Mouse (Mus musculus): ENCODE data around the gene Tec. TPM values are rescaled to one million over a fixed set of nuclear protein-coding genes. Genes with fewer than 3 reads are reported as not detected.

The Tec gene
- total RNA-seq, 4 experiments from 2014 or later: 13.2 to 14.5 (median 13.5) TPM

DNA sequence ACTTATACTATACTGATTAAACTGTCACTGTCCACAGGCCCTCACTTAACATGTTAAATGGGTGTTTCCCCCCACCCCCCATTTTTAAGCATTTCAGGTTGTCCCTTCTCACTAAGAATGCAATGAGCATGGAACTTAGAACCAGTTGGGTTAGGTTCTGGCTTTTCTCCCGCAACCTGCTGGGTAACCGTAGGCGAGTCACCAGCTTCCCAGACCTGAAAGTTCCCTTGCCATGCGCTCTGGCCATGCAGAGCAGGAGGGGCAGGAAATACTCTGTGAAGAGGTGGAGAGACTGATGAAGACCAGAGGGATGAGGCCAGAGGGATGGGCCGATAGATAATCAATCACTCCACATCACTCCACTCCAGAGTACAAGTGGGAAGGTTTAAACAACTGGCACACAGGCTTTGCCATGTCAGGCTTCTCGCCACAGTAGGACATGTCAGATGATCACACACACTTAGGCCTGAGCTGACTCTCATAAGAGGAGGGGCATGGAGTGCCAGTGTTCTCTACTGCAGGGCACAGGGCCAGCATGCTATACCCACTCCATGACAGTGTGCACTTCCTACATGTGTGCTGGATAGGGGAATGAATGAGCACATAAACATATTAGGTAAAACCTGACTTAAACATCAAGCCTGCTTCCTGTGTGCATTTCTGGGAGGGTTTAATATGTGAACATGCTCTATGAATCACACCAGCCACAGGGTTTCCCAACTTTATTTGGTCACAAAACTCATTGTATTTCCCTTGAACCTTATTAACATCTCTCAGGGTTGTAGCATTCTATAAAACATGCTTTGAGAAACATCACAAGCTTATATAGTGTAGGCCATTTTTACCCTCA, 13.9 kb downstream of the Tec start:
- no peak for DNase-seq (ENCODE audit: low spot score)

DNA sequence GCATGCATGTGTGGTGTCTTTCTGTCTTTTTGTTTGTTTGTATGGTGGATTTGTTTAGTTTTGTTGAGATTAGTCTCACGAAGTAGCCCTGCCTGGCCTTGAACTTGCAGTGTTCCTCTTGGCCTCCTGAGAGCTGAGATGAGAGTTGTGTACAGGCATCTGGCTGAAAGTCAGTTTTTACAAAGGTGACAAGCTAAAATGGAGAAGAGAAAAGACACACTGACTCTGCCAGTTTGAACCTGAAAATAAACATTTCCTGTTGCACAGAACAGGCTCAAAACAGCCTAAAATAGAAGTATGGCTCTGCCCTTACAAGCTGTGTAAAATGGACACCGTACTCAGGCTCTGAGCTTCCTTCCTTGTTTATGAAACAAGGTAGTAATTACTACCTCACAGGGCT, 14.9 kb downstream of the Tec start:
- DNase-seq (ENCODE audit: low spot score): no peak

DNA sequence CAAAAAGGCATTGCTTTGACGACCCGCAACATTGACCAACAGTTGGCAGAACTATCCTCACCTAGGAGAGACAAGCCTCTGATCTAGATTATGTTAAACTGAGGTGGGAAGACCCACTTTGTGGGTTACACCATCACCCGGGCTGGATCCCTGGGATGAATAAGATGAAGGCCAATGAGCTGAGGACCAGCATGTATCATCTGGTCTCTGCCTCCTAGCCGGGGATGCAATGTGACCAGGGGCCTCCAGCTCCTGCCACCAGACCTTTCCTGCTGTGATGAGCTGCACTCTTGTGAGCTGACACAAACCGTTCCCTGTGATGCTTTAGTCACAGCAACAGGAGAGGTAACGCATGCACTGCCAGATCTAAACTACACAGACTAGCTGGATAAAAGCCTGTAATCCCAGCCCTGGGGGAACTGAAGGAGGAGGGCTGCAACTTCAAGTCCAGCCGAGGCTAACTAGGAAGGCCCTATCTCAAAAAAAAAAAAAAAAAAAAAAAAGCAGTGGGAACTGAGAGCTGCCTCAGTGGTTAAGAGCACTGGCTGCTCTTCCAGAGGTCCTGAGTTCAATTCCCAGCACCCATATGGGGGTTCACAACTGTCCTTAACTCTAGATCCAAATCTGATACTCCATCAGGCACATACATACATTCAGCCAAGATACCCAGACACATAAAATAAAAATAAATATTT, 15.8 kb downstream of the Tec start:
- no peak for DNase-seq (ENCODE audit: low spot score)

DNA sequence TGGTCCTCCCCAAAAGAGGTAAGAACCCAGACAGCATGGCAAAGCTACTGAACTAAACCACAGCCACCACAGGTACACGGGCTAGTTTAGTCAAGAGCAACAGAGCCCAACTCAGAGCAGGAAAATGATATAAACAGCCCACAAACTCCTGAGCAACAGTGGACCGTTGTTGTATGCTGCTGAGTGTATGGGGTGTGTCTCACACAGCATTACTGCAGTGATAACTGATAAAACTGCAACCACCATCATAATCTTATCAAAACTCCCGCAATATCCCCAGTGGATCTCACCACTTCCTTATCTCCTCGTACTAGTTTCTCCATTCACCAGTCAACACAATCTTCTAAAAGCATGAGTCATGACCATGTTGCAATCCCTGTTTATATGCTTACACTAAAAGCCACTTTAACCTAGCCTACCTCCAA, 16.6 kb downstream of the Tec start:
- DNase-seq (ENCODE audit: low spot score): no peak

DNA sequence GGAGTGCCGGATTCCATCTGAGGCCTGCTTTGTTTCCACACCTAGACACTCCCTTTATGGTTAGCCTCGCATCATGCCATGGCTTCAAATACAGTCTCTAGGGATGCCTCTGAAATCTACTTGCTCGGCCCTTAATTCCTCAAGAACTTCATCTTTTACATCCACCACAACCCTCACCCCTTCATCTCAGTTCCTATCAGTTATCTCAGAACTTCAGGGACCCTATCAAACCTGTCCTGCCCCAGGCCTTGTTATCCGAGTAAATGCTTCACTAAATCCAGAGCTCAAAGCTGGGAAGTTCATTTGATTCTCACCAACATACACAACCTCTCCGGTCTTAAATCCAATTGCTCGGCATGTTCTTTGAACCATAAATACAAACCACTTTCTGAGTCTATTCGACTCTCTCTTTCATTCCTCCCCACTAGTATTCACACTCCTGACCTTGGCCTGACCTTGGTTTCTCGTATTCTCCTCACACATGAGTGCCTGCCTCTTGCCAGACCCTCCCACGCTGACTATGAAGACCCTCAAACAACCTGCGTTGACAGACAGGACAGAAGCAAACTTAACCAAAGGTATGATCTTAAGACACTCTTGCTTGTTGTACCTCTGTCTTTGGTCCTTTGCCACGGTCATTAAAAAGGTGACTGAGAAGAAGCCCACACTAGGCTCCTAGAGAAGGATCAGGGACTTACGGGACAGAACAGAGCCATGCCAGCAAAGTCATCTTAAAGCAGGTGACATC, 17.2 kb downstream of the Tec start:
- no peak for DNase-seq (ENCODE audit: low spot score)

DNA sequence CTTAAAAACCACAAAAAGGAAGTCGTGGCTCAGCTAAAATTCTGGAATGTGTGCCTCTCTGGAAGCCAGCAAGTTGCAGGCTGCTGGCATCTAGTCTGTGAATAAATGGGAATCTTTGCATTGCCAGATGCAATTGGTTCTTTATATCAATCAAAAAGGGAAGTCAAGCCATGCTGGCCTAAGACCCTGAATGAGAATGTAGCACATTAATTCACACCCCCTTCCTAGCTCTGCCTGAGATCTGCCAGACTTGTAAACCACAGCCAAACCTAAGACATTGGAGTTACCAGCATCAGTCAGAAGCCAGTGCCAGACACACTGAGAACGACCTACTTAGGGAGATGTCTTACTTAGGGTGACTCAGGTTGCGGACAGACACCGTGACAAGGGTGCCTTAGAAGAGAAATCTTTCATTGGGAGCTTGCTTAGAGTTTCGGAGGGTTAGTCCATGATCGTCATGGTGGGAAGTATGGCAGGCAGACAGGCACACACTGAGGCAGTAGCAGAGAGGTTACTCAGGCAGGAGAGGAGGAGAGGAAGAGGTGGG, 19.3 kb downstream of the Tec start:
- no peak for DNase-seq (ENCODE audit: low spot score)

DNA sequence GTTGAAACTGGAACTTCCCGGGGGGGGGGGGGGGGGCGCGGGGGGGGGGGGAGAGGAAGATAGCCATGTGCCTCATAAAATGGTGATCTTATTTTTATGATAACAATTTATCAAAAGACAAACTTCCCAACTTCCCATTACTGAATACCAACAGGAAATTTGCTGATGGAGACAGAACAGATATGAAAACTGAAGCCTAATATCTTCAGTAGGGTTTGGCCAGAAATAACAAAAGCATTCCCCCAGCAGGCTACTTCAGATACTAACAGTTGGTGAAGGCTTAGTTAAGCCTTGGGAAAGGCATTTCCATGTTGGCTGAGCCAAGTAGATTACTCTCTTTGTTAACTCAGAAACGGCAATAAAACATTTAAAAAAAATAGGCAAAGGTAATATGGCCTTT, 21.6 kb downstream of the Tec start:
- DNase-seq (ENCODE audit: low spot score): no peak

DNA sequence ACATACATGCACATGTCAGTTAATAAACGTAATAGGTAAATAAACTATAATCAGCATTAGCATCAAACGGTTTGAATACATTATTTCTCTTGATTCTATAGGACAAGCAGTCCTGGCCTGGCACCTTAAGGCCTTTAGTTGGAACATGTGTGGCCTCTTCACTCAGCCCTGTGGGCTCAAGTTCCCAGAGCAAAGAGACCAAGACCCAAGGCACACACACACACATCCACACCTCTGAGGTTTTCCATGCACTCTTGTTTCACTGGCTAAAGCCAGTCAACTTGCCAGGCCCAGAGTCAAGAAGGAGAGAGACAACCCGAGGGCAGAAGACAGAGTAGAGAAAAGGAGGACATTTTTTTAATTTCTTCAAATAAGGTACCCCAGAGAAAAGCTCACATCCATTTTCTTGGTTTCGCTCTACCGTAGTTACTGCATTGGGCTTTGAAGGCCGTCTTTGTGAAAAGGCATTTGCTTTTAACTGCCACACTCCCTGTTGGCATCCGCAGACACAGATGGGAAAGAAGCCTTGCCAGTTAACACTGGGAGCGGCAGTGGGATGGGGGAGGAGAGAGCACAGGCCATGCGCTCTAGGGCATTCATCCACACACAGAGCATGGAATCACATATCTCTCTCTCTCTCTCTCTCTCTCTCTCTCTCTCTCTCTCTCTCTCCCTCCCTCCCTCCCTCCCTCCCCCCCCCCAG, 22.2 kb downstream of the Tec start:
- peak; percentile 24 for DNase-seq (ENCODE audit: low spot score)

DNA sequence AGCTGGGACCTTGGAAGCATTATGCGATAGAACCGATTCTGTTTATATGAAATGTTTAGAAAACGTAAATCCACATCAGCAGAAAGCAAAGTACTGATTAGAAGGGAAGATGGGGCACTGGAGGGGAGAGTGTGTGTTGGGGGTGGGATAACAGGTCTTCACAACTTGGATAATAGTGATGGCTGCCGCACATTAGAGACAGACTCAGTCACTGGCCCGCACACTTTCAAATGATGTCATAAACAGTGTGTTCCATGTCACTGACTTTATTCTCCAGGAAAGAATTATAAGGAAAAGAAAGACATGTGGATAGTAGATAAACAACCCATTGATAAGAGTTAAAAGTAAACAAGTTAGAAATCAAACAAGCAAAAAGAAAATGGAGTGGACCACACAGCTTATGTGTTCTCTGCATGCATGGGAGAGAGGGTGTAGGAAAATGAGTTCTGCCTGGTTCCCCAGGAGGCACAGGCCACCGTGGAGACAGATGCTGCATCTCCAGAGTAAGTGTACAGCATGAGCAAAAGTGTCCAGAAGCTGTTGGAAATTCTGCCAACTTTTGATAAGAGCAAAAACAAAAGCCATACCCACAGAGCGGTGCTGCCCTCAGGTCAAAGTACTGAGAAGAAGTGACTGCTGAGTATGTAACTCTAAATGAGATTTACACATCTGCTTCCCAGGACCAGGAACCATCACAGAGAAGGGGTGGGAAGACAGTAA, 23.3 kb downstream of the Tec start:
- DNase-seq (ENCODE audit: low spot score): no peak

DNA sequence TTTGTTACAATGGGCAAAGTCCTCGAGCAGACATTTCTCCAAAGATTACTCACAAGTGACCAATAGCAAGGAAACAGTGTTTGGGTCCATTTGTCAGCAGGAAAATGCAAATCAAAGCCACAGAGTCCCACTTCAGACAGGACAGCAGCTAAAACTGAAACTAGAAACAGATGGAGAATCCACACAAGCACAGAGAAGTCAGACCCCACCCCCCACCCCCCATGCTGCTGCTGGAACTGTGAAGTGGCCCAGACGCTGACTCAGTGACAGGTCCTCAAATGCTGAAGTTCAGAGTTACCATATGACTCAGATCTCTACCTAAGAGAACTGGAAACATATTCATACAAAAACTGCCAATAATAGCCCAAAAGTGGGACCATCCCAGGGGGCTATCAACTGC, 24.0 kb downstream of the Tec start:
- DNase-seq (ENCODE audit: low spot score): no peak

DNA sequence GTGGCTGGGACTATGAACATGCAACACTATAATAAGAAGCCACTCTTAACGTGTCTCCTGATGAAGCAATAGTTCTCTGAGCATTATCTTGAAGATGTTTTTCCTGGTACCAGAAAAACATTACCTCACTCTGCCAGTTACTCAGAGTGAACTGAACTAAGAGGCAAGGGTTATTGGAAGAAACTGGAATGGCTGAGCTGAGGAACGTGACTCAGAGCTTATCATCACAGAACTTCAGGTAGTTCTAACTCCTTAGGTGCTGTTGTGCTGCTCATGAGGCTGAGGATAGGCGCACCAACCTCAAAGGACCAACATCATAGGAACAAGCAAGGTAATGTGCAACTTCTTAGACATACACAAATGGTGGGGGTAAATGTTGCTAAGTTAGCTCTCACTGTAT, 28.6 kb downstream of the Tec start:
- no peak for DNase-seq (ENCODE audit: low spot score)

DNA sequence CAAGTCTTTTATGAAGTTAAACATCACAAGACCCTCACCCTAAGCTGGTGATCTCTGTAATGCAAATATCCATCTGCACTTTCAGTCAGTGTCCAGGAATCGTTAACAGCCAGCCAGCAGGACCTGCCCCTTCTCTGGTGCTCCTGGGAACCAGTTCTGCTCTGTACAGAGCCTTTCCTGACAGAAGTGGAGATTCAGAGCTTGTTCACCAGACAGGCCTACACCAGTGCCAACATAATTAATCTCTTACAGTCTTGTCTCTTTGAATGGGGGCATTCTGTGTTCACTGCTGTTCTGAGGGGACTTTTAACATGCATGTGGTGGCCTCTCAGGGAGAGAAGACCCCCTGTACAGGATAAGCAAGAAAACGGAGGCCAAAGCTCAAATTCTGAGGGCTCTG, 29.3 kb downstream of the Tec start:
- DNase-seq (ENCODE audit: low spot score): no peak

DNA sequence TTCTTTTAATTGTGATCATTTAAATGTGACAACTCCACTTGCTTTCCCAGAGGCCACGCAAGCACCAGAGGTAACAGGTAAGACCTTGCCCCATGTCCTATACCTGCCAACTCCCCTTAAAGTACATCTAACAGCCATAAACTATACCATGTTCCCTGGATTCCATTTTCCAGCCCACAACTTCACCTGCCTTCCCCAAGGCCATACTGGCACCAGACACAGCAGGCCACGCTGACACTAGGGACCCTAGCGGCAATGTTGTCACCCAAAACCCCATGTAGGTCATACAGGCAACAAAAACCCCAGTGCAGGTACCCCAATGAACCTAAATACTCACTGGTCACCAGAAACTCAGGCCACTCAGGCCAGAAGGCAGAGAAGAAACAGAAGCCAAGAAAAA, 32.6 kb downstream of the Tec start:
- DNase-seq (ENCODE audit: low spot score): no peak

DNA sequence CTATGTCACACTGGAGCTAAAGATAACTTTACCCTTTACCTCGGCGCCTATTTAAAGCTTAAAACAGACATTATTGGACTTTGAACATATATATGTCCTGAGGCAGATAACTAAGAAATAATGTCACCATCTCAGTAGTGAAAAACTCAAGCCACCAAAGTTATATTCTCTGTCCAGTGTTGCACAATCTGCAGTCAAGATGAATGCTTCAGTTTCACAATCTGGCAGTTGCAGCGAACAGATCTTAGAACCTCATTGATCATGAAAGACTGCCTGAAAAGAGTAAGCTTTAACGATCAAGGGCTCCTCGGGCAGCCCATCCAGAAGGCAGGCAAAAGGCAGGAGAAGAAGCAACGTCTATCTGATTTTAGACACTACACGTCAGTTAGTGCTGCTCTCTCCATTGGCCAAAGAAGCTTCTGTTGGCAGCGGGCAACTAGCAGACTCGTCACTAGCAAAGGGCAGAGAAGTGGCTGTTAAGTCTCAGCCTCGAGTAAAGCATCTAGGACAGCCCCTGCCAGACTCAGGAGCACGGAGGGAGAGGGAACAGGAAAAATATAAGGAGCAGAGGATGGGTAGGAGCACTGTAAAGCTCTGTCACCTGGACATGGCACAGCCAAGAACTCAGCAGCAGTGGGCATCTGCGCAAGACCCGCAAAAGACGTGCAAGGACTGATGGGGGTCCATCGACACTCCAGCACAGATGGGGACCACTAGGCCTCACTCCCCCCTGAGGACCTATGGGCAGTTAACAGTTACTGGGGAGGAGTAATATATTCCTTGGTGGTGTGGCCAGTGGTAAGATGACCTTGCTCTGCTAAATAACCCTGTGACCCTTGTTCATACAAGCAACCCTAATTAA, 35.1 kb downstream of the Tec start:
- no peak for DNase-seq (ENCODE audit: low spot score)

DNA sequence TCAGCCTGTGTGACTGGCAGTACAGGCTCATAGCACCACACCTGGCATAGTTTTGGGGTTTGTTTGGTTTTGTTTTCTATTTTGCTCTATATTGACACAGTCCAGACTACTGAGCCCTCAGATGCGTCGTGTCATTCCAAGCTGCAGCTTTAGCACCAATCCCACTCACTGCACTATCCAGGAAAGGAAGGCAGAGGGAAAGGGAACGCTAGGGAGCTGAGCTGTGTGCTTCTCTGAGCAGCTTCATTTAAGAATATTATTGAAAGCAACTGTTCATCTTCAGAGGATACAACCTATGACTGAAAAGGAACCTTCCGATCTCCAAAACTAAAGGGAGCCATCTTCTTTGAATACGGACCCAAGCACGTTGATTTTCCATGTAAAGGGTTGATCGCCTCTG, 36.1 kb downstream of the Tec start:
- no peak for DNase-seq (ENCODE audit: low spot score)

DNA sequence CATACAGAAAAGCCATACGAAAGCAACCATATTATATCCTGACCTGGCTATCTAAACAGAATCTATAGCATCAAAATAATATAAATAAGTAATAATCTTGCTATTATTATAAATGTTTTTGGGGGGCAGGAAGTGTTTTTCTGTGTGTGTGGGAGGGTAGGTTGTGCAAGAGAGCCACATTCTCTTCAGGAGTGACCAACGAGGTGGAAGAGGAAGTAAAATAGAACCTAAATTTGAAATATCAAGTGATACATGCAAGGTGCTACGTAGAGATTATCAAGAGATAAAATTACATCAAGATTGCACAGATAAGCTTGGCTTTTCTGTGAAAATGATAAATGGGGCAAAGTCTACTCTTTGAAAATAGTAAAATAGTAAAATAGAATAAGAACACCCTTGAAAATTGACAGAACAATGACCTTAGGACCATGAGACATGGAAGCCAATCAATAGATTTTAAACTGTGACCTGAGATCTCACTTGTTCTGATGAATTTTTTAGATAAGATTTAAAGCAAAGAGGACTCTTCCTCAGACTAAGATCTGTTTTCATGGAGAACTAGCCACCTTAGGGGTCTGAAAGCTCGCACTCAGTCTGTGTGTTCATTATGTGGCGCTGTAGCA, 37.2 kb downstream of the Tec start:
- DNase-seq (ENCODE audit: low spot score): no peak

DNA sequence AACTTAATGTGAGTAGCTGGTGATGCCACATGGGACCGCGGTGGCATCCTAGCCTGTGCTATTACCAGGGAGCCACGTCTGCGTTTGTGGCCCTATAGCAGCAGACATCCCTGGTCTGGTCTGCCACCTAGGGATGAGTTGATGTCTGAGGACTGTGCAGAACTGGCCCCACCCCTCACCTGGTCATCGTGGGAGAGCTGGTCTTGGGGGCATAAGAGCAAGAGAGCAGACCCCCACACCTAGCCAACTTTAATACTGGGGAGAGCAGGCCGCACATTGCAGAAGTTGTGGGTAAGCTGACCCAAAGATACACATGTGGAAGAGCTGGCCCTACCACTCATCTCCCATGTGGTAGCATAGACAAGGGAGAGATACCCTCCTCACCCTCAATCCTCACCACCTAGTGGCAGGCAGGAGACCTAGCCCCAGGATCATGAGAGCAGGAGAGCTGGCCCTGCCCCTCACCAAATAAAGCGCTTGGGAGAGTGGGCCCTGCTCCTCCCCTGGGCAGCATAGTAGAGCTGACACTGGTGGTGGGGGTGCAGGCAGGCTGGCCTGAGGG, 38.7 kb downstream of the Tec start:
- DNase-seq (ENCODE audit: low spot score): no peak

DNA sequence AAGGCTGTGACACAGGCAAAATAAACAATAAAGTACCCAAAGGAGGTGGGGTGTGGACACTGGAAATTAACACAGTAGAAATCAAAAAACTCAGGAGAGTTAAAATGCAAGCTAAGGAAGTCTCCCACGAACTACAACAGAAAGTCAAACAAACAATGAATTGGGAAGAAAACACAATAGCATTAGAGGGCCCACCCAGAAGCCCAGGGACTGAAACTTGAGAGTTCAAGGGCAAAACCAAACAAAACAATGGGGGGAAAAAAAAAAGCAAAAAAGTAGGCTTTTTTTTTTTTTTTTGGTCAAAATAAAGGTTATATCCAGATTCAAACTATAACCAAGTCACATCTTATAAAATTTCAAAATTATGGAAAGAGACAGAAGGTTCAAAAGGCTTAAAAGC, 39.9 kb downstream of the Tec start:
- DNase-seq (ENCODE audit: low spot score): no peak

DNA sequence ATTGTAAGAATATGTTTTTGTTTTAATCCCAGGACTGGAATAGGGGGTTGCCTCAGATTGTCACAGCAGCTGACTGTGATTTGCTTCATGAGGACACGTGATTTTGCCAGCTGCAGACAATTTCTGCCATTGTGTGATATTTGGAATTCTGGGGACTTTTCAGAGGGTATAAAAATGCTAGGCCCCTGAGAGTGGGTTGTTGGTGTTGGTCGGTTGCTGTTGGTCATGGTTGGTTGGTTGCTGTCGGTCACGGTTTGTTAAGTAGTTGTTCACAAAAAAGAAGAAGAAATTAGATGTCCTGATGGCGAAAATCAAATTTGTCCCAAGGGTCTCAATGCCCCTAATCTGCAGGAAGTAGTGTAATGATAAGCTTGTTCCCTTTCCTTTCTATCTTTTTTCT, 40.8 kb downstream of the Tec start:
- no peak for DNase-seq (ENCODE audit: low spot score)

All from heart, adult 8-10 months (tissue).